Mouse (Mus musculus) liver, embryonic 18 days (tissue): ENCODE data around the gene Cpeb1. TPM values are rescaled to one million over a fixed set of nuclear protein-coding genes. Genes with fewer than 3 reads are reported as not detected.

Experiments used
- polyA plus RNA-seq: library from polyadenylated mRNA; depleted of rRNA; stranded (reverse); fragments of >200 nt; gene quantifications from 2 replicates; pipeline ENCODE4 v1.2.3, GENCODE M21; 2012; rRNA removed

Gene Cpeb1
- polyA plus RNA-seq: 0.03 and 0.14 TPM in 2 replicates

DNA sequence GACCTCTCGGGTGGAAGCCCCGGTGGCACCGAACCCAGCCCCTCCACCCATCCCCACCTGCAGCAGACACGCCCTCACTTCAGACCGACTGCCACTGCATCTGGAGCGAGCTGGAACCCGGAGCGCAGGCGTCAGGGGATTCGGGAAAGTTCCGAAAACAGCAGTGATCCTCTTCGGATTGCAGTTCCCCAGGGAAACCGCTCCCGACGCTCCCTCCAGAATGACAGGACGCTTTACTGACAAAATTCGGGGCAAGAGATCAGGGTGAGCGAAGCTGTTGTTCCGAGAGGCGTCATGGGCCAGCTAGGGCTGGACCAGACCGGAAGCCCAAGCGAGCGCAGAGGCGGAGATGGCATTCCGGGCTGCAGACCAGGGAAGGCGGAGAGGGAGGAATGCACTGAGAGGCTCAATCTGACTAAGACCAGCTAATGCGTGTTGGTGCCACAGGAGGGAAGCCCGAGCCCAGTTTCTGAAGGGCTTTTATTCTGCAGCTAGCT, at the start of gene Cpeb1:
Gene Cpeb1, minus strand, starts transcription at position 311 of the 497 bp plus-strand sequence.

DNA sequence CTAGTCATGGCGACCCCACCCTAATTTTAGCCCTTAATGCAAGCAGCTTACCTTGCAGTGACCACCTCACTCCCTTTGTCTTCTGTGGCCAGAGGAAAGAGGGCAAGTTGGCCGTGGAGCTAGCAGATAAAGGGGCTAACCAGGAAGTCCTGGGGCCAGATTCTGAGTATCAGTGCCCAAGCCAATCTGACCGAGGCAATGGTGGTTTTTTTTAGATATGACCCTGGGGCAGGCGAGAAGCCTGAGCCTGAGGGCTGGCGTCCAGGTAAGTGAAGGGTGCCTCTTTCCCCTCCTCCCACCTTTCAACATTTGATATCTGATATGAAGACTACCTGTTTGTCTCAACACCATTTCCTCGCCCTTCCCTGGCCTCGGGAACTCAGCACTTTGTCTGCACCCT, 42.9 kb upstream of the Cpeb1 start, which contains the start of gene BC048679:
Gene BC048679, minus strand, starts transcription at position 101 of the 400 bp plus-strand sequence.

DNA sequence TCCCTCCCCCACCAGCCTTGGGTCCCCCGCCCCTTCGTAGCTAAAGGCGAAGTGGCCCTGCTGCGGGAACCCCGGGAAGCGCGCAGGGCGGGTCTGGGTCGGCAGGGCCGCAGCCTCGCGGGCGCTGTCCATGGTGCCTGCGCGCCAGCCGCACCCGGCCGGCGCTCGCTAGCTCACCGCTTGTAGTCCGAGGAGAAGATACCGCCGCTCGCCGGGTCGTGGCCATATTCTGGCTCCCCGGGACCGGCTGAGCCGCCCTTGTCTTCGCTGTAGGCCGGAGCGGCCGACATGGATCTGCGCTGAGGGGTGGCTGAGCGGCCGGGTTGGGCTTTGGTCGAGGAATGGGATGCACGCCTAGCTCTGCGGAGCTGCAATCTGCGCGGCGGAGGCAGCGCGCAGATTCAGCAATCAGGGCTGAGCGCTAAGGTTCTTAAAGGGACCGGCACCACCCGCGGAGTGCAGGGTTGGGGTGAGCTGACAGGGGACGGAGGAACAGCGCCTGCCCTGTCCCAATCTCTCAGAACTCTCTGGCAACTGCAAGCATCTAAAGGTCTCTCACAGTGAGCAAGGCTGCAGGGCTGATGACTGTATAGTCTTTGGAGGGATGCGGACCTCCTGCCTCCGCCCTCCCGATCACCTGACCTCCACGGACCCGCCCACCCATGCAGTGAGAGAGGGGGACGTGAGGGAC, 38.2 kb upstream of the Cpeb1 start, which contains the start of gene Ap3b2:
Gene Ap3b2, minus strand, starts transcription at position 595 of the 691 bp plus-strand sequence.

DNA sequence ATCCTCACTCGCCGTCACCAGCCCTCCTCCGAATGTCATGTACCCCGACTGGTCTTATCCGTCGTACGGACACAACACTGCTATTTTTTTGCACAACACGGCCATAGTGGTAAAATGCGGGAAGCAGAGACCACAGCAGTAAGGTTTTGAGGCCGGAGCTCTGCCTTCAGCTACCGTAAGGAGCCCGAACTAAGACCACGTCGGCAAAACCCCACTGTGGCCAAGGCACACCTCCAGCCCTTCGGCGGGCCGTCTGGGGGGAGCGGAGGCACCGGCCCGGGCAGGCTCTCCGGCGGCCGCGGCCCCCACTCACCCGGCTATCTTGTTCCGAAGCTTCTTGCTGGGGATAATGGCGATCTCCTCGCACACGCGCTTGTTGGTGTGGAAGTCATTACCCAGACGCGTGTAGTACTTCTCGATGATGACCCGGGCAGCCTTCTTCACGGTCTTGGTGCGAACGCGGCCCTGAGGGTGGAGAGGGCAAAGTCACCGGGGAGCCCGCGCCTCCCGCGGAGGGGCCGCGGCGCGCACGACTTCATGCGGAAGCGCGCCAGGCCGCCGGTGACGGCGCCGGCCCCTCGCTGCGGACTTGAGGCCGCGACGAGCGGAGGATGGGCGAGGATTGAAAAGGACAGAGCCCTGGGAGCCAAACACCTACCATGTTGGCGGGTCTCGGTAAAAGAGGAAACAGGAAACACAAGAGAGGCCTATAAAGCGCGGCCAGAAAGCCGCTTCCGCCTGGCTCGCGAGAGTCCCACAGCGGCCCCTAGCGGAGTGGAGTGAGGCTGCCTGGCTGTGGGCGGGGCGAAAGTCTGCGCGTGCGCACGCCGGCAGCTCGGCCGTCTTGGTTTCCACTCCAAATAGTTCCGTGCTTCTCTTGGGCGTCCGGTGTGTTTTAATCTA, 110.5 kb downstream of the Cpeb1 start, which contains the start of gene Rps17:
Gene Rps17, minus strand, starts transcription at position 711 of the 903 bp plus-strand sequence.

Other genes with a start within 250 kb of the Cpeb1 start
- gene Pde8a, start 241.9 kb downstream of the Cpeb1 start, polyA plus RNA-seq: 5.5 and 5.8 TPM in 2 replicates
- 1,312 and 1,425 TPM in 2 replicates for gene Rps17, start 110.2 kb downstream of the Cpeb1 start, polyA plus RNA-seq
- gene Ap3b2, start 38.5 kb upstream of the Cpeb1 start, polyA plus RNA-seq: 0.01 and 0.02 TPM in 2 replicates
- gene BC048679, start 42.8 kb upstream of the Cpeb1 start, polyA plus RNA-seq: not detected in 2 replicates
- 0.13 and 0.20 TPM in 2 replicates for gene Fsd2, start 111.5 kb upstream of the Cpeb1 start, polyA plus RNA-seq
- gene Whamm, start 115.8 kb upstream of the Cpeb1 start, polyA plus RNA-seq: 10.9 and 14.2 TPM in 2 replicates